Mouse (Mus musculus) liver, adult (tissue): ENCODE measurements around the gene Clec16a.

Source experiments
- GATA4 ChIP-seq: IDR thresholded peaks from 2 replicates; pipeline ENCODE4 v1.6.1; 2014; ENCODE audit warnings: mild to moderate bottlenecking, low read length; ENCODE audit not compliant: insufficient replicate concordance

Clec16a gene

GRCm38 (mm10) chr16:10699316-10699715, 154.2 kb downstream of the Clec16a start:
- TF ChIP-seq GATA4: no peak

GRCm38 (mm10) chr16:10700160-10700559, 155.0 kb downstream of the Clec16a start:
- TF ChIP-seq GATA4: no peak

DNA sequence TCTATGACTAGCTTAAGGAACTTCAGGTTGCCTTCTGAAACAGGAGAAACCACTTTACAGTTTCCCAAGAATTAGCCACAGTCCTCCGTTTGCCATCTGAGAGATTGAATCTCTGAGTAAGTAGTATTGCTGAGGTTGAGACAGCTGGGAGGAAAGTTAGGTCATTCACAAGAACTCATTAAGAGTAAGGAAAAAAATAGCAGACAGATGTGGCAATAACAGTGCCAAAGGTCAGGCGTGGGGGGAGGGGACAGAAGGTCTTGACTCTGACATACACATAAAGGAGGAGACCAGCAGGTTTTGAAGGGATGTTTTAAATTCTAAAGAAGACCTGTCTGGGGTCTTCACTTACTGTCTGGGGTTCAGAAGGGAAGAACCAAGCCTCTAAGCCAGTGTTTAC, 157.3 kb downstream of the Clec16a start:
- no peak for TF ChIP-seq GATA4

GRCm38 (mm10) chr16:10703932-10704331, 158.8 kb downstream of the Clec16a start:
- no peak for TF ChIP-seq GATA4

DNA sequence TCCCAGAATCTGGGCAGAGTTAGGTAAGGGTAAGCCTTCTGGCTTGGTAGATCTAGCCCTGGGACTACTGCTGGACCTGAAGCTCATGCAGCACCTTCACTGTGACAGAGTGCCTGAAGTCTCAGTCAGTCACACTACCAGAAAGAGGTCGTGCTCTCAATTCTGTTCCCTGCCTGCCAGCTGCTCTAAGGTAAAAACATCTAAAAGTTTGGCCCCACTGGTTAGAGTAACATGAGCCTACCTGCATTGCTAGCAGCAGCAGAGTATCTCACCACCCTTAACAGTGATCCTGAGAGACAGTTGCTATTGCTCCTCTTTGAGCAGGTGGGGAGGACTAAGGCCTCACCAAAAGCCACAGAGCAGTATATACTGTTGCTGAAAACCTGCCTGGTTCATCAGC, 160.3 kb downstream of the Clec16a start:
- TF ChIP-seq GATA4: no peak

- TF ChIP-seq GATA4: no peak
Observed at GRCm38 (mm10) chr16:10711524-10711923, 166.4 kb downstream of the Clec16a start.

DNA sequence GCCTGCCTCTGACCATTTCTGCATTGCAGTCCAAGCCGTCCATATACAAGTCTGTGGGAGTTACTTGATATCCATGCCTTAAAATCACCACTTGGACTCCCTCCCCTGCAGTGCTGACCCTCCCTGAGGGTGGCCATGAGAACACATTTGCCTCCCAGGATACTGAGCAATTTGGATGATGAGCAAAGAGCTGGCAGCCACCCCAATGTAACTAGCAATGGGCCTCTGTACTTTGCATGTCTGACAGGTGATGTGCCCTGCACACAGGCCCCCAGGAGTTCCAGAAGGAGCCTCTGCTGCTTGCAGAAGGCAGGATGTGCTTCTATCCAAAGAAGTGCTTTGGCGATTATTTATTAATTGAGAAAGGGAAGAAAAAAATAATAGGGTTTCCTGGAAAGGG, 167.9 kb downstream of the Clec16a start:
- no peak for TF ChIP-seq GATA4

GRCm38 (mm10) chr16:10713441-10714239, 168.5 kb downstream of the Clec16a start:
- no peak for TF ChIP-seq GATA4

DNA sequence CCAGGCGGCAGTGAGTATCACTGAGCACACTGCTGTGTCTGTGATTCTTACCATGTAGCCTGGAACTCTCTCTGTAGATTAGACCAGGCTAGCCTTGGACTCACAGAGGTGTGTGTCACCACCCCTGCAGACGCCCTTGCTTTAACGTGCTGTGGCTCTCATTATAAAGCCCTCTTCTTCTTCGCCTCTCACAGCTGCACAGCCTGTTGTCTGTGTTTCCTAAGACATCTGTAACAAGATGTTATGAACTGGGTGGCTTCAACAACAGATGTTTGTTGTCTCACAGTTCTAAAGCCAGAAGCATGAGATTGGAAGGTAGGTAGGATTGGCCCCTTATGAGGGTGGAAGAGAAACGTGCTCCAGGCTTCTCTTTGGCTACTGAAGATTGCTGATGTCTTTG, 170.1 kb downstream of the Clec16a start:
- no peak for TF ChIP-seq GATA4

DNA sequence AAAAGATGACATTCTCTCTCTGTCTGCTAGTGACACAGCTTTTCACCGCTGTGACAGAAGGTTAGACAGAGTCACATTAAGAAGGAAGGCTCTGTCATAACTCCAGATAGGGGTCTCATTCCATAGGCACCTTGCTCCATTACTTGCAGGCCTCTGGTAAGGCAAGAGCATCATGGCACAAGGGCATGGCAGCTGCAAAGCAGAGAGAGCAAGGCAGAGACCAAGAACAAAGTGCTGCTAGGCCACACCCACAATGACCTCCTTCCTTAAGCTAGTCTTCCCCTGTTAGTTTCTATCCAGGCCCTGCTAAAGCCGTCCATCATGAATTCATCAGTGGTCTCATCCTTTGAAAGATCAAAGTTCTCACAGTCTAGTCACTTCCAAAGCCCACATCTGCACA, 170.5 kb downstream of the Clec16a start:
- no peak for TF ChIP-seq GATA4

DNA sequence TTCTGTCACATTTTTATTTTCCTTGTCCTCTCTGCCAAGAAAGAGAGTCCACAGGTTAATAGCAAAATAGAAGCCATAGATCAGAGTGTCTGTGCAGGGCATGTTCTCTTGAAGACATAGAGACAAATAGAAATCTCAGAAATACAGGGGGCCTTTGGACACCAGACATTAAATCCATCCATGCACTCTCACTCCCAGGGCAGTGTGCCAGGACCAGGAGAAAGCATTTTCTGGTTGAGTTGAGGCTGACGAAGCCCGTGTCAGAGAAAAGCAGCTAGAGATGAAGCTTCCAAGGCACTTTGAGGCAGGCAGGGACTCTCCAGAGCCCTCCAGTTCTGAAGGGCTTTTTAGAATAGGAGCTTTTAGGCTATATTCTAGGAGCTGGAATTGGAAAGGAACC, 171.6 kb downstream of the Clec16a start:
- no peak for TF ChIP-seq GATA4

- no peak for TF ChIP-seq GATA4
Observed at GRCm38 (mm10) chr16:10719971-10720370, 174.8 kb downstream of the Clec16a start.

DNA sequence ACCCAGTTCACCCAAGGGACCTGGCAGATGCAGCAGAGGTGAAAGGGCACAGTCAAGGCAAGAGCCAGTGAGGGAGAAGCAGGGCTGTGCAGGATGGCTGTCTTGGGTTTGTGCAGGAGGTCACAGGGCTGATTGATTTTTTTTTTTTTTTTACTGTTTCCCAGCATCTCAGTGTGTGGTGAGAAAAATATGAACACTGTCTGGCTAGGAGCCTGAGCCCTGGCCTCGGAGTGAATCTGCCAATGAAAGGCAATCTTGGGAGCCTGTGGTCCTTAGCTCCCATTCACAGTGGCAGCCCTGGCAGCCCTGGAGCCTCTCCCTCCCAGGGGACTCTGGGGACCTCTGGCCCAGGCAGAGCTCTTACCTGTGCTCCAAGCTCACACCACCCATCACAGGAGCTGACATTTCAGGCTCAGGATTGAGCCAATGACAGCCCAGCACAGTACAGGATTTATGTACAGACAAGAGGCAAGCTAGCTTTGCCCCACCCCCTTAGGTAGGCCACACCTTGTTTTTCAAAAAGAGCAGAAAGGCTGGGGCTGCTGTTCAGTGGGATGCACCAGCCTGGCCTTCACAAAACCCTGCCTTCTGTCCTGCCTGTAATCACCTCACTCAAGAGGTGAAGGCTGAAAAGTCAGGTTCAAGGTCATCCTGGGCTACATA, 177.9 kb downstream of the Clec16a start:
- TF ChIP-seq GATA4: no peak

DNA sequence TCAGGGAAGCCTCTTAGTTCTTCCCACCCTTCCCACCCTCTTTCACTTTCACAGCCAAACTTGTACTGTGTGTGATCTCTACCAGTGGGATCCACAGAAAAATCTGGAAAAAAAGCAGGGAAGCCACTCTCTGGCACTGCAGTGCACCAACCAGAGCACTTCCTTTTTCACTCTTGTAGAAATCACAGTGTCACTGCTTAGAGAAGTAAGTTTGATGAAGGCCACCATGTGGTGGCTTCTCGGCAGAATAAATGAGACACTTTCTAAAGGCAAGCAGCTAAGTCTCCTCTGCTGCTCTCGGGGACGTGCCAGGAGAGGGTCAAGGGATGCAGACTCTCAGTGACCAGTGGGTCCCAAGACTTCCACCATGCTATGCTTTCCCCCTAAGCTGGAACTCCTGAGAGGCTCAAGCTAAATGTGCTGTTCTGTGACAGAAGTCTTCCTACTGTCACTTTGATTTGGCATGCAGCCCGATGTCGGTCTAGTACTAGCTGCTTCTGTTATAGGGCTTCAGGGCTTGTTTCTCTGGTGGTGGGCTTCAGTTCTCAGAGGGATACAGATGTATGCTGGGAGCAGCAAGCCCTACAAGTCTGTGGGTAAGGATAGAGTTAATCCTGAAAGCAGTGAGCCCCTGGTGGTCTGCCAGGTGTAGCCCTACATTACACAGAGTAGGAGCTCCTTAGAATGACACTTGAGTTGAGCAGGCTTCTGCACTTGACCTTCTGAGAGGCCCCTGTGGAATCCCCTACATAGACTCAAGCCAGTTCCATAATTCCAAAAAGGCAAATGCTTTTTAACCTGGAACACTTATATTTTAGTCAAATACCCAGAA, 178.9 kb downstream of the Clec16a start:
- TF ChIP-seq GATA4: no peak

GRCm38 (mm10) chr16:10725156-10725555, 180.0 kb downstream of the Clec16a start:
- no peak for TF ChIP-seq GATA4

GRCm38 (mm10) chr16:10727630-10728029, 182.5 kb downstream of the Clec16a start:
- no peak for TF ChIP-seq GATA4
